Mouse (Mus musculus) kidney, postnatal 14 days (tissue): ENCODE data around the gene Ubald1.

Experiments
- DNase-seq: peaks from one replicate; pipeline ENCODE4 v3.0.0; 2022; ENCODE audit warnings: mixed read lengths

Ubald1 gene

DNA sequence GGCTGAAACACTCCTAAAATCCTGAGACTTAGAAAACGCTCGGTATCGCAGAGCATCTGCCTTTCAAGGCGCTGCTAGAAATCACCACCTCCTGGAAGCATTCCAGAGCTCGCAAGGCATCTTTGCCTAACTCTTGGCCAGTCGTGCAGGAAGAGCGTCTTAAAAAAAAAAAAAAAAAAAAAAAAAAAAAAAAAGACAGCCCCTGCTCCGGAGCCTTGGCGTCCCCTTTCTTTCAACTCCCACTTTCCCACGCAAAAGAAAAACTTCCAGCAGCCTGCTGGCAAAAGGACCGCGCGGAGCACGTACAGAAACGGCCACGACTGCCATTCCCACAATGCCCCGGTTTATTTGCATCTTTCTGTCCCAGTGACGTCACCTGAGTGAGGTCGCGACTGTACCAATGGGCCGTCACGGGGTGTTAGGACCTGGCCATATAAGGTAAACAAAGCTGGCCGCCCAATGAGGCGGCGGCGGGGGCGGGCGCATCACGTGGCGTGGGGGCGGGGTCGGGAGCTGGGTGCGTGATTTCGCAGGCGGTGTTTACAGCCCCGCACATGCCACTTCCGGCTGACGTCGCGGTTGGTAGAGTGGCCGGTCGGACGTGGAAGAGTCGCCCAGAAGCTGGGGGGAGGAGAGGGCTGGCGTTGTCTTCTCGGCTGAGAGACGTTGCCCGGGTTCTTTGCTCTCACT lies at the start of gene Ubald1:
Gene Ubald1 (minus strand): TSS at position 180 of the 690 bp plus-strand sequence.
- peak; percentile 99 for DNase-seq

DNA sequence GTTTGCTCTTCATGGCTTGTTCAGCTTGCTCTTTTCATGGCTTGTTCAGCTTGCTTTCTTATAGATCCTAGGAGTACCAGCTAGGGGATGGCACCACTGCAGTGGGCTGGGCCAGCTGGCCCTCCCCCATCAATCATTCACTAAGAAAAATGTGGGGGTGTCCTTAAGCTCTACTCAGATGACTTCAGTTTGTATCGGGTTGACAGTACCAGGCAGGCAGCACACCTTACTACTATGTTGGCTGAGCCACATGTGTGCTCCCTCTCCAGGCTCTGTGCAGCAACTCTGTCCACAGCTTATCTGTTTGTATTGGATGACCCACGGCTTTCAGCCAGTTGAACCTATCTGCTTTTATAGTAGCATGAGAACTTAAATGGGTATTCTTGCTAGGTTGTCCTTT lies 48.4 kb upstream of the Ubald1 start:
- no peak for DNase-seq

DNA sequence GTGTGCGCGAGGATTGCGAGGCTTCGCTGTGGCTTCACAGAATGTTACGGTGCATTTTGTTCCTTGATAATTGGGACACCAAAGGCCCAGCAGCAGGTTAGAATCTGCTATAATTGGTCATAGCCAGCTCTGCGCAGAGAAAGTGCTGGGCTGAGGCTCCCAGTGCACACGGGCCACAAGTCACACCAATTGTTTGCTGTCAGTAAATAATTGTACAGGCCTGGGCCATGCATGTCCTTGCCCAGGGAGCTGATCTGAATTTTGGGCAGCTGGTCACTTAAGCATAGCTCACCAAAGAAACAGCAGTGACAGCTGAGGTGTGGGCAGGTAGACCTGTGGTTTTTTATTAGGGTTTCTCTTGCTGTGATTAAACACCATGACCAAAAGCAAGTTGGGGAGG lies 47.9 kb upstream of the Ubald1 start:
- DNase-seq, result no peak

DNA sequence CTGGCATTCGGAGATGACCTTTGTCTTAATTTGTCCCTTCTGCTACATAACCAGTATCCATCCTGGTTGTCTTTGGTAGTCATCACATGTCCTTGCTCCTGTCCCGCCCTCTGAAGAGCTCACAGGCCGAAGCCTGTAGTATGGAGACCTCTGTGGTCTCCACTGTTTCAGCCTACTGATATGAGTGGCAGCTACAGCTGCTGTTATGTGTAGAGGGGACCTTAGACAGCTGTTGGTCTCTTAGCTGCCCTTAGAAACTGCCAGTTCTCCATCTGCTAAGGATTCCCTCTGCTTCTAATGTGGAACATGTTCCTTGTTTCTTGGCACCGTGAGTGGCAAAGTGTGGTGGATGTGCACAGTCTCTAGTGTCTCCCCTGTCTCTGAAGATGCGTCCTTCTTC lies 43.9 kb upstream of the Ubald1 start:
- no peak for DNase-seq

DNA sequence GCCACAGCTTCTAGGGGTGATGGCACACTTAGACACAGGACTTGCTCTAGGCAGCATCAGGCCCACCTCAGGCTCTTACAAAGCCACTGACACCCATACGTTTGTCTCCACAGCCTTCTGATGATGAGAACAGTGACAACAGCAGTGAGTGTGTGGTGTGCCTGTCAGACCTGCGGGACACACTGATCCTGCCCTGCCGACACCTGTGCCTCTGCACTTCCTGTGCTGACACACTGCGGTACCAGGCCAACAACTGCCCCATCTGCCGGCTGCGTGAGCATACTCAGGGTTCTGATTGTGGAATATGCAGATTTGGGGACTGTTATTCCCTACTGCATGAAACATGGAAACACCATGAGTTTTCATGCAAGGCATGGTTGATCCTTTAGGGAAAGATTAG lies 42.4 kb upstream of the Ubald1 start:
- no peak for DNase-seq

DNA sequence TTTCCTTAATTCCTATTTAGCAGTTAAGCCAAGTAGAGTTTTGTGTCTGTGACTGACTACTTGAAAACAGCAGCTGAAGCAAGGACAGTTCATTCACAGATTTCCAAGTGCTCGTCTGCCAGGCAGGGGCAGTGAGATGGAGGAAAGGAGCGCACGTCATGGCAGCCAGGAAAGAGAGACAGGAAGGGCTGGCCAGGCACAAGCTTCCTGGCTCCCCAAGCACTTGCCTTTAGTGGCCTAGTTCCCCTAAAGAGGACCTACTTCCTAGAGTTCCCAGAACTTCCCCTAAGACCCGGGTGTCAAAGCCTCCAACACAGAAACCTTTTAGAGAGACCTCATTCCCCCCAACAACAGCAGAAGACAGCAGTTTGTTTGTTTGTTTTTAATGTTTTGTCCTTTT lies 40.4 kb upstream of the Ubald1 start:
- DNase-seq, result no peak

DNA sequence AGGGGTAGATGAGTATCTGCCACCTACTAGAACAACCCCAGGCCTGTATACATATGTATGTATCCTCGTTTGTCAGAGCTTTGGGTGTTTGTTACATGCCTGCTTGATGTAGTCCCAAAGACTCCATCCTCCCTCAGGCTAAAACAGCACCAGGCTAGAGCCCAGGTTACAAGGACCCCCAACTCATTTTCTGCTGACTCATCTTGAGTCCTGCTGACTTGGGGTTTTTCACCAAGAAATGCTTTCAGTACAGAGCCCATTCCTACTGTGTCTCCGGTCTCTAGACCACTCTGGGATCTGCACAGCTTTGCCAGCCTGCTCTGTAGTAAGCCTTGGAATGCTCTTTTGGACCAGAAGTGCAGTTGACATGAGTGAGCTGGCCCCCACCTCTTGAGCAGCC lies 36.5 kb upstream of the Ubald1 start:
- no peak for DNase-seq

DNA sequence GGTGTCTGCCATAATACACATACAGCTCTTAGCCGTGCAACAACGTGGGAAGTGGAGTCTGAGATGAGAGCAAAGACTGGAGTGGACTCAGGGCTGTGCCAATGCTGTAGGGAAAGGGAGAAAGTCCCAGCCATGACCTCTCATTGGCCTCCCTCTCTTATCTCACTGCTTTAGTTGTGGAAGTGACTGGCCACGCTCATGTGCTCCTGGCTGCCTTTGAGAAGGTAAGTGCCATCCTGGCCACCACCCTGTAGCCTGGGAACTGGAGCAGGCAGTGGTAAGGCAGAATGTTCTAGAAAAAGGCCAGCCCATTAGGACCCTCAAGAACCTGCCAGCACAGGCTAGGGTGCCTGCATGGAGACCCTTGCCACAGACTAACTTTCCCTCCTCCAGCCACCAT lies 35.8 kb upstream of the Ubald1 start:
- DNase-seq, result no peak

DNA sequence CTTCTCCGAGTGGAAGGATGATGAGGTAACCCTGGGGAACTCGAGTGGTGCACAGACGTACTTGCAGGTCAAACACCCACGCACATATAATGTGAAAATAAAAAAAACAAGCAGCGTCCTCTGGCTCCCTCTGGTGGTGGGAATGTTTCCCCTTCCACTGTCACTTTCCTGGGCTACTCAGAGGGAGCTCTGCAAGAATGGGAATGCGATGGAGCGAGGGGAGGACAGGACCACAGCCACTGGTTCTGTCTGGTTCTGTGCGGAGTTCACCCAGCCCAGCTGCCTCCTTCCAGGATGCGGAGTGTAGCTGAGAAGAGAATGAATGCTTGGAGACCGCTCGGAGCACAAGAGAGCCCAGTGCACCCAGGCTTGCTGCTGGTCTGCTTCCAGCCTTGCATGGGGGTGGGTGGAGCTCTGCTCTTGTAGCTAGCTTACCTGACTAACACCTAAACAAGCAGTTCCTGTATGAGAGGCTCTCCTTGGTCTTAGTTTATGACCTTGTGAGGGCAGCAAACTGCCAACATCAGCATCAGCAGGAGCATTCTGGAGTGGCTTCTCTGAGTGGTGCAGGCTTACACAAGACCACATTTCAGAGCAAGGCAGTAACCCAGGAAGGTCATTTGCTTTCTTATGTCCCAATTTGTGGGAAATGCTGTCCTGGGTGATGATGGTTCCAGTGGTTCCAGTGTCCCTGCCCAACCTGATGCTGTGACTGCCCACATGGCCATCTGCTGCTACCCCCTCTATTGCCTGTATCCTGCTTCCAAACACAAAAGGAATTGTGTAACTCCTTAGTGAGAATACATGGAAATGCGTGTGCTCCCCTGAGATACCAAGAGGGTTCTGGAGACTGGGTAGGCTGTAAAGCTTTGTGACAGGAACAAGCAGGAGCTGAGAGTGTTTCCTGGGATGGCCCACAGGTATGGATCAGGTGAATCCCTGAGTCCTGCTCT lies 33.9 kb upstream of the Ubald1 start:
- DNase-seq, result peak; percentile 90

DNA sequence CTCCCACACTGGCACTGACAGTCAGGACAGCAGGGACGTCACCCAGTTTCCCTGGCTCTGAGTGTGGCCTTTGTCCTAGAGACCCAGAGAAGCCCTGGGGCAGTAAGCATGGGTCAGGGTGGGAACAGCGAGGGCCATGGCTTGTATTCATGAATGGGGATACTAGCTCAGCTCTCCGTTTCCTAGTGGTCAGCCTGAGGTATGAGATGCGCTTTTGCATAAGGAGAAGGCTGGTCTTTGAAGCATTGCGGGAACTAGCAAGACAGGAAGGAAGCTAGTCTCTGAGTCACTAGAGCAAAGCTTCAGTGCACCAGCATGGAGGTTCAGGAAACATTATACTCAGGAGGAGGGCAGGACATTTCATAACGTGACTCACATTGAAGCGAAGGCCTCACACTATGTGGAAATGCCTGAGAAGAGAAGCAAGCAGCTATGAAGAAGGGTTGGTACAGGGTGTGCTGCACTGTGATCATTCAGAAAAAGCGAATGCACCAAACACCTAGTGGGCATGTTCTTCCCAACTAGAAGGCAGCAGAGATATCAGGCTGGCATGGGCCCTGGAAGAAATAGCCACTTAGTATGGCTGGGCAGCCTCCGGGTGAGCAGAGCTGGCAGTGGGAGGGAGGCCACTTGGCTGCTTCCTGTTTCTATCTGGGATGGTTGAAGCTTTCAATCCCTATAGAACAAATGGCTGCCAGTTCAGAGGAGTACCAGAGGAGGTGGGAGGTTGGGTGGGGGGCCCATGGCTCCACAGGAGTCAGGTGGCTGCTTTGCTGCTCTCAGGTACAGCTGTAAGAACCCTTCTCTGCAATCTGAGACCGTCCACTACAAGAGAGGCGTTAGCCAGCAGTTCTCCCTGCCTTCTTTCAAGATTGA lies 33.0 kb upstream of the Ubald1 start:
- DNase-seq, result peak; percentile 35

DNA sequence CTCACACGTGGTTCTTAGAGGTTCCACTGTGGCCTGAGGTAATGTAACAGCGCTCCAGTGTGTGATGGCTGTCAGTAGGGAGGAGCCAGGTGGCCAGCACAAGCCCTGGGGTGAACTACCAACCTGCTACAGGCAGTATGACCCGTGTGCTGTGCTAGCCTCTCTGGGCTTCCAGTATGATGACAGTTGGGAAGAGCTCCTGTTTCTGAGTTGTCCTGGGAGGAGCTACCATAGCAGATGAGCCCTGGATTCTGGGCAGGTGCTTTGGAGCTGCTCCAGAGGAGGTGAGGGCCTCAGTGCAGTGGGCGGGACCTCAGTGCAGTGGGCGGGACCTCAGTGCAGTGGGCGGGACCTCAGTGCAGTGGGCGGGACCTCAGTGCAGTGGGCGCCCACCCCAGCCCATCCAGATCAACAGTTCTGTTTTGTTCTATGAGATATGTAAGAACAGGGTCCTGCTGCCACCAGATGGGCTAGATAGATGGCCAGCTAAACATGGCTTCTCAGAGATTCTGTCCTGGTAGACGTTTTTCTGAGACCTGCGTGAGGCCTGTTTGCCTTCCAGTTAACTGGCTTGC lies 32.0 kb upstream of the Ubald1 start:
- DNase-seq, result peak; percentile 19

DNA sequence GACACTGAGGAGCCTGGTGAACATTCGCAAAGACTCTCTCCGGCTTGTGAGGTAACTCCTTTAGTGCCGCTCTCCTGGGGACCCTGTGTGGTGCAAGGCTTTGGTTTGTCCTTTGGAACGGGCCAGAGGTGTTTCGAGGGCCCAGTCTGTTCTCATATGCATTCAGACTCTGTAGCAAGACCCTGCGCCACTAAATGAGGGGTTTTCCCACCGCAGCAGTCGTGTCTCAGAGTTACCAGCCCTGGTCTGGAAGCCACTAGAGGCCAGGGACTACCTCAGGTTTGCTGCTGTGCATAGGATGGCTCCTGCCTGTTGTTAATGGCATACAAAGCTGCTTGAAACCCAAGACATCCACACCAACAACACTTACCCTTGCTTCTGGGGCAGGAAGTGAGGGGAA lies 30.6 kb upstream of the Ubald1 start:
- no peak for DNase-seq

DNA sequence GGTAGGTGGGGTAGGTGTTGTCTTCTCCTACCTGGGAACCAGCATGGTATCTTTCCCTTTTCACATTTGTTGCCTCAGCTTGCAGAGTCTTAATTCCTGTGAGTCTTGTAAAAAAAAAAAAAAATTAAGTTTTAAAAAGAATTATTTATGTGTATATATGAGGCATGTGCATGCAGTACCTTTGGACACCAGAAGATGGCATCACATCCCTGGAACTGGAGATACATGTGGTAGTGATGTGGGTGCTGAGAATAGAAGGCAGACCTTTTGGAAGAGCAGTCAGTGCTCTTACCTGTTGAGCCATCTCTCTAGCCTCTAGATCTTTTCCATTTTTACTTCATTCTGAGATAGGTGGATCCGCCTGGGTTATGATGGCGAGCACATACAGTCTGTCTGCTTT lies 29.6 kb upstream of the Ubald1 start:
- no peak for DNase-seq

DNA sequence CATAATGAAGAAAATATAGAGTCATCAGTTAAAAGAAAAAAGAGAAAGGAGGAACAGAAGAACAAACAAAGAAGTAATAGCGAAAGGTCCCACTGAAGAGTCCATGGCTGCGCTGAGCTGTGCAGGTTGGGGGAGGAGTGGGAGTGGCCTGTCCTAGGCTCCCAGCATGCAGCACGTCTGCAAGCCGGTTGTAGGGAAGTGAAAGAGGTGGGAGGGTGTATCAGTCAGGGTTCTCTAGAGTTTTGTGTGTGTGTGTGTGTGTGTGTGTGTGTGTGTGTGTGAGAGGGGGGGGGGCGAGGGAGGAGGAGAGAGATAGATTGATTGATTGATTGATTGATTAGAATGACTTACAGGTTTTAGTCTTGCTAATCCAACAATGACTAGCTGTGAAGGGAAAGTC lies 27.9 kb upstream of the Ubald1 start:
- no peak for DNase-seq

DNA sequence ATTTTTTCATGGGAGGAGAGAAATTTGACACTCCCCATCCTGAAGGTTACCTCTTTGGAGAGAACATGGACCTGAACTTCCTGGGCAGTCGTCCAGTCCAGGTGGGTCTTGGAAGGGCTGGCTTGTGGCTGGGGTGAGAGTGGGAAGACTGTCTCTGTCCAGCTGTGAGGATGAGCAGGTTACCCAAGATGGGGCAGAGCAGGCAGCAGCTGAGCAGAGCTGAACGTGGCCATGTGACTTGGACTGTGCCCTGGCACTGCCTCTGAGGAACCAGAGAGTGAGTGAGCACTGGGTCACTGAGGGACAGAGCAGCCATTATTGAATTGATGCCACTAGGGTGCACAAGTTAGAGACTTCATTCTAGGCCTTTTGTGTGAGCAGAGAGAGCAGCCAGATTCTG lies 27.3 kb upstream of the Ubald1 start:
- peak; percentile 25 for DNase-seq

DNA sequence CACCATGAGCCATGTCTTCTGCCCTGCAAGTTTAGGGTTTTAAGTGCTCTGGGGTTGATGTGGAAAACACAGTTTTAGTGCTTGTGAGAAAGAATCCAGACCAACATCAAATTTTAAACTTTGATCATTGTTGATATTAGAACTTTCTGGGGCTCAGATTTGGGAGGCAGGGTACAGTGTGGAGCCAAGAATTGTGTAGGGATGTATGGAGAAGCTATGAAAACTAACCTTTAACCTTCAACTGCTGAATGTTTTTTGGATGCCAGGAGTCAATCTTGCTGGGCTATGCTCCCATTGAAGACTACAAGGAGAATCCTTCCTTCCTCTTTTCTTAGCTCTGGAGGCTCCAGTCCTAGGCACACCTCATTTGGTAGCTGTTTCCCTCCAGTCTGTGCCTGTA lies 26.4 kb upstream of the Ubald1 start:
- DNase-seq, result no peak

DNA sequence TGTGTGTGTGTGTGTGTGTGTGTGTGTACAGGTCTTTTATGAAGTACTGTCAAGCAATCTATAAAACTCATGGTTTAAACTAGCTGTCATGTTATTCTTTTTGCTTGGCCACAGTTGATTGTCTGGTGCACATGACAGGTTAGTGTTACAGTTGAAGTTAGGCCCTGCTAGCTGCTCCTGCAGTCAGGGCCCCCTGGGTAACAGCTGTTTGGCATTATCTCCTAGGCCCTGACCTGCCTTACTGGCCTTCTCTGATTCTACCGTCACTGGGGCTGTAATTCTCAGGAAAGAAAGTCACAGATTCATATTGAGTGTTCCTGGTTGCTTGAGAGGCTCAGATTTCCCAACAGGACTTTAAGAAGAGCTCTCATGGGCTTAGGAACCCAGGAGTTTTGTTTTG lies 25.5 kb upstream of the Ubald1 start:
- DNase-seq, result no peak

DNA sequence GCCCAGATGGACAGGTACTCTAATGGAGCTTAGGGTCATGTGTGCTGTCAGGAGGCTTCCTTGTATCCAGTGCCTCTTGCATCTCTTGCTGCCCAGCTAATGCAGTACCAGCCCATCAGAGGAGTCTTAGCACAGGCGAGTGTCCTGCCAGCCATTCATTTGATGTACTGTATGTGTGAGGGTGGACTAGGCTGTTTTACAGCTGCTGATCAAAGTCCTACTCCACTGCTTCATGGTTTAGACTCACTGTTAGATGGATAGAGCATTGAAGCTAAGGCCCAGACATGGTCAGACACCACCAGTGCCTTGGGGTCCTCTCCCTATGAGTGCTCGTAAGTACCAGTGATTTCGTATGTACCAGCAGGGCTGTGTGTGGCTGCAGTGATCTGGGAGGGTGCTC lies 24.8 kb upstream of the Ubald1 start:
- DNase-seq, result no peak

DNA sequence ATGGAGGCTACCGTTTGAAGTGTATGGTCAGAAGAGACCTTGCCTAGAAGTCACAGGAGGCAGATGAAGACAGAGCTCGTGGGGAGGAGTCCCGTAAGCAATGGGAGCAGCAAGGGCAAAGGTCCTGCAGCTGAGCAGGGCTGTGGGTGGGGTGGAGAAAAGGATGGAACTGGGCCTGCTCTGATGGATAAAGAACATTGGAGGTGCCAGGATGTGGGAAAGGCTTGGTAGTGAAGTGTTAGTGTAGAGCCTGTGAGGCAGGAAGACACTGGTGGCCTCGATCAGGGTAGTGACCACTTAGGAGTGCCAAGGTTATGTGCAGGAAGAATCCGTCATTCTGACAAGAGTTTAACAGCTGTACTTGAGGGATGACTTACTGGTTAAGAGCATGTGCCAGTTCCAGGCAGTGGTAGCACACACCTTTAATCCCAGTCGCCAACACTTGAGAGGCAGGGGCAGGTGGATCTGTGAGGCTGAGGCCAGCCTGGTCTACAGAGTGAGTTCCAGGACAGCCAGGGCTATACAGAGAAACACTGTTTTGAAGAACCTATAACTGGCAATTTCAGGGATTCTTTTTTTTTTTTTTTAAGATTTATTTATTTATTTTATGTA lies 23.5 kb upstream of the Ubald1 start:
- DNase-seq, result peak; percentile 34

DNA sequence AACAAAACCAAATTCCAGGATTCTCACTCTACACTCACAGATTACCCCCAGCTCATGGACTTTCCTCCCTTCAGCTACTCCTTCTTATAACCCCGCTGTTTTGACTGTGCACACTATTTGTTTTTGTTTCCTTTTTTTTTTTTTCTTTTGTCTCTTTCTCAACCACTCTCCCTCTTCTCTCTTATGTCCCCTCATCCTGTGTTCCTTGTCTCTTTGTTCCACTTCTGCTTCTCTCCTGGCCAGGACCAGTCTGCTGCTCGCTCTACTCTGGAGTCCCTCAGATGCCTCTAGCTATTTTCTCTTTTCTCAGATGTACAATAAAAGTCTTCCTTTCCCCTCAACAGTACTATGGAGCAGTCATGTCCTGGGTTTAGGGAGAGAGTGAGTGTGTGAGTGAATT lies 22.3 kb upstream of the Ubald1 start:
- DNase-seq, result no peak

DNA sequence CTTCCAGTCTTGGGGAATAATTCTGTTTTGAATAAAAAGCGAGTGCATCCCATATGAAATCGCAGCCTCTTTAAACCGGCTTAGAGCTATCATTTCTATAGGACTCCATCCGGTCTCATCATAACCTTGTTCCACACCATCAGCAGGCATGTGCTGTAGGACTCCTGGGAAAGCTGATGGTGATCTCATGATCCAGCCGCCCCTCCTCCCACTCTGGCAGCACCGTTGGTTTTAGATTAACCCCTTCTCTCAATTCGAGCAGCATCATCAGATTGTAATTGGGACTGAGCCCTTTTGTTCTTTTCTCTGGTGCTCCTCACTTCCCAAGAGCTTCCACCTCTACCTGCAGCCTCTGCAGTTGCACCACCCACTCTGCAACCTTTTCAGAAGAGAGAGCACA lies 21.1 kb upstream of the Ubald1 start:
- DNase-seq, result peak; percentile 51

DNA sequence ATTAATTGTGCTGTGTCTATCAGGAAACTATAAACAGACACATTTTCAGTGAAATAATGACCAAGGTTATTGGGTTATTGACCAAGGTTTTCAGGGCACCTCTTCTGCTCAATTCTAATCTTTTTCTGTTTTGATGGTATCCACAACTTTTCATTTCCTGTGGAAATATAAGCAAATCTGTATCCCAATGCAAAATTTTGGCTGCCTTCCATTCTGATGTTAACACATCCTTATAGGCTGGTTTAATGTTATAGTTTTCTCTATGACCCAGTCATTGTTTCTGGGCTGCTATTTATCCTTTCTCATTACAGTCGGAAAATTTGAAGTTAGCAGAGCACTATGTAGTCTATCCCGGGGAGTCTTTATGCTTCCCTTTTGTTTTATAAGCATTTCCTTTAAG lies 19.6 kb upstream of the Ubald1 start:
- no peak for DNase-seq

DNA sequence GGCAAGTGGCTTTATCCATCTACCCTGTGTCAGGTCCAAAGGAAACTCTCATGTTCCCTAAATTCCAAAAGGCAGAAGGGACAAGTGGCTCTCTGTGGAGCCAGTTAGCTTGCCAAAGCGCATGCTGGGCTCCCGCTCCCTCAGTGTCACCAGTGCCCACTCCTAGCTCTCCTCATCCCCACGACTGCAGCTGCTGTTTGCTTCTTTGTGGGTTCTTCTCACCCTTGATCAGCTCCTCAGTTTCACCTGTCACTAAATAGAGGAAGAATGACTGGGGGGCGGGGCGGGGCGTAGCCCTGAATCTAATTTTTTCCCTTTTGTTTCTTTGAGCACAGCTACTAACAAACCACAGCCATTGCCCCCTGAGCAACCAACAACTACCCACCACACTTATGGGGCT lies 18.8 kb upstream of the Ubald1 start:
- DNase-seq, result no peak
